Mouse (Mus musculus): Measurements from ENCODE around the gene Slc25a43. TPM values are rescaled to one million over a fixed set of nuclear protein-coding genes. Genes with fewer than 3 reads are reported as not detected.

Slc25a43 gene
- total and polyA plus RNA-seq, 3 experiments = 1.2 to 1.7 (median 1.5) TPM

DNA sequence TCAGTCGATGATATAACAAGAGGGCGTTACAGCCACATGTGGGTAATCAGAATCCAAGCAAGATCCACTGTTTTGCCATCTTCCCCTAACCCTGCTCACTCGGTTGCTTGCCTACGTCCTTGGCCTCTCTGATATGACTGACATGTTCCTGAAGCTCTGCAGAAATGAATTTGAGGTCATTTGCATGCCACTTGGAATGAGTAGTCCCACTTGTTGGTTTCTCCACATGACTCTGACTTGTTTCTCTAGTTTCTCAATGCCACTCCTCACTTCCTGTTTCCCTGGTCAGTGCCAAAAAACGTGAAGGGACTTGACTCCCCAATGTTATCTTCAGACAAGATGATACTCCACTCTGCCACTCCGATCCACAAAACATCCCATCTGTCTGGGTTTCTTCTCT is 15.1 kb downstream of the Slc25a43 start (continued):
- TF ChIP-seq UBTF (IDR thresholded peaks at IDR 0.05; ENCODE audit: low read depth, low read length) = no peak
- TF ChIP-seq RAD21 (IDR thresholded peaks at IDR 0.05; ENCODE audit: low read depth, low read length) = no peak; the same call in 1 of the 2 replicates
- no peak for TF ChIP-seq POLR2A (IDR thresholded peaks at IDR 0.05; ENCODE audit: low read depth, low read length)
- TF ChIP-seq CHD2 (IDR thresholded peaks at IDR 0.05; ENCODE audit: low read length) = 0 out of 2 replicates have a peak, but pooled peaks have one; percentile 35
- no peak for TF ChIP-seq ZNF384 (IDR thresholded peaks at IDR 0.05; ENCODE audit: low read depth, low read length)
- no peak; the same call in 1 of the 2 replicates for TF ChIP-seq MAFK (IDR thresholded peaks at IDR 0.05; ENCODE audit: insufficient replicate concordance, low read length)
- TF ChIP-seq BHLHE40 (IDR thresholded peaks at IDR 0.05; ENCODE audit: low read depth, low read length) = peak; percentile 87
- no peak; the same call in 1 of the 2 replicates for TF ChIP-seq SIN3A (IDR thresholded peaks at IDR 0.05; ENCODE audit: low read length)
- TF ChIP-seq KAT2A (IDR thresholded peaks at IDR 0.05; ENCODE audit: insufficient replicate concordance, low read length) = no peak
- TF ChIP-seq JUN (IDR thresholded peaks at IDR 0.05; ENCODE audit: insufficient read depth, low read depth, low read length) = peak; percentile 59; the same call in 1 of the 2 replicates
- TF ChIP-seq ELF1 (IDR thresholded peaks at IDR 0.05; ENCODE audit: low read depth, low read length) = peak; percentile 63
- TF ChIP-seq JUND (conservative IDR thresholded peaks at IDR 0.05; ENCODE audit: low read depth, low read length) = peak; percentile 64; the same call in 1 of the 2 replicates
- TF ChIP-seq USF1 (IDR thresholded peaks at IDR 0.05; ENCODE audit: low read depth, low read length) = no peak
- TF ChIP-seq POLR2AphosphoS2 (IDR thresholded peaks at IDR 0.05; ENCODE audit: low read depth, low read length) = no peak
- peak; percentile 63; the same call in 1 of the 2 replicates for TF ChIP-seq ETS1 (conservative IDR thresholded peaks at IDR 0.05; ENCODE audit: low read depth, low read length)
- peak; percentile 77 for TF ChIP-seq IRF4 (IDR thresholded peaks at IDR 0.05; ENCODE audit: low read depth, low read length)
- TF ChIP-seq HCFC1 (IDR thresholded peaks at IDR 0.05; ENCODE audit: low read depth, low read length) = no peak
- TF ChIP-seq TBP (conservative IDR thresholded peaks at IDR 0.05; ENCODE audit: low read depth, low read length) = 0 out of 2 replicates have a peak, but pooled peaks have one; percentile 40
- no peak for TF ChIP-seq ZKSCAN1 (IDR thresholded peaks at IDR 0.05; ENCODE audit: borderline replicate concordance, low read depth, low read length)

GRCm38 (mm10) chrX:36760946-36761635 is 17.6 kb downstream of the Slc25a43 start:
- H3K9me3 ChIP-seq (replicated peaks; ENCODE audit: low read length) = no peaks in the 10 kb centered on the region
- no peak overlapping the region for H3K4me2 ChIP-seq (ENCODE audit: insufficient read depth, low read depth, poor library complexity, severe bottlenecking)
- no peak overlapping the region for H3K4me3 ChIP-seq (replicated peaks in 1 of 3; ENCODE audit: low read depth in 2 of 3, low read length in 2 of 3, poor library complexity in 1 of 3)
- H3K27me3 ChIP-seq (replicated peaks) = no peaks in the 10 kb centered on the region
- H3K79me2 ChIP-seq (replicated peaks; ENCODE audit: control insufficient read depth, extremely low read depth, insufficient read depth, poor library complexity, severe bottlenecking) = no peaks in the 10 kb centered on the region
- H3K36me3 ChIP-seq (replicated peaks in 1 of 2; ENCODE audit: control insufficient read depth in 1 of 2, insufficient read depth in 1 of 2, low read length in 1 of 2) = no peaks in the 10 kb centered on the region
- no peak overlapping the region for H3K9ac ChIP-seq (ENCODE audit: insufficient read depth, low read depth)
- H3K4me1 ChIP-seq (ENCODE audit: control insufficient read depth in 1 of 2, insufficient read depth in 2 of 2) = peaks cover 4 to 33% of the 10 kb centered on the region in 2 experiments; a peak in 2 of 4 replicates
- dilution Hi-C loops (cut with MboI; ENCODE audit: extremely low pct_ligation_motif_present, extremely low pct_unique_long_range_greater_than_20kb, low sequenced_read_pairs) (no loop called here), in situ Hi-C loops (cut with MboI; ENCODE audit: low pct_ligation_motif_present, low pct_unique_long_range_greater_than_20kb, low sequenced_read_pairs) (loop anchor here (5.0 to 25.0 kb wide), 2 partner anchors 36 to 151 kb away; partner anchors contain the start of genes Nkrf and Slc25a5)
- H3K27ac ChIP-seq (ENCODE audit: insufficient read depth, low read depth) = no peak overlapping the region
- TF ChIP-seq MAFK (IDR thresholded peaks at IDR 0.05; ENCODE audit: insufficient replicate concordance, low read length) (peak; percentile 46; the same call in 1 of the 2 replicates), PAX5 (IDR thresholded peaks at IDR 0.05; ENCODE audit: low read length) (no peak), SMC3 (IDR thresholded peaks at IDR 0.05; ENCODE audit: low read depth, low read length) (peak; percentile 61), BHLHE40 (IDR thresholded peaks at IDR 0.05; ENCODE audit: low read depth, low read length) (no peak), CTCF (conservative IDR thresholded peaks at IDR 0.05 in 1 of 2, IDR thresholded peaks at IDR 0.05 in 1 of 2; ENCODE audit: low read depth in 2 of 2, low read length in 2 of 2) (peak; percentile 60 to 77), ZNF384 (IDR thresholded peaks at IDR 0.05; ENCODE audit: low read depth, low read length) (peak; percentile 26; the same call in 1 of the 2 replicates), MAZ (IDR thresholded peaks at IDR 0.05; ENCODE audit: low read depth, low read length) (no peak), RAD21 (IDR thresholded peaks at IDR 0.05; ENCODE audit: low read depth, low read length) (peak; percentile 74), NRF1 (IDR thresholded peaks at IDR 0.05; ENCODE audit: low read depth, low read length) (no peak), GABPA (IDR thresholded peaks at IDR 0.05; ENCODE audit: insufficient replicate concordance, low read depth, low read length) (no peak), MYC (IDR thresholded peaks at IDR 0.05; ENCODE audit: low read depth, low read length) (0 out of 2 replicates have a peak, but pooled peaks have one; percentile 39)
- peak; percentile 73 for DNase-seq (ENCODE audit: extremely low read depth)
